ENCODE assay signal across 29 mouse cellular contexts in genomic region chr8:111422614-111423013, GRCm38 (mm10). TPM values are rescaled to one million over a fixed set of nuclear protein-coding genes. Genes with fewer than 3 reads are reported as not detected.
"Had no signal": no experiment of that assay in that cellular context is flagged by ENCODE, and none has a peak within 500 bp of the region (broad histone marks: within the 10 kb centered on the region; RNA-seq: fewer than 3 reads in every experiment).

No protein-coding gene starts in this region.

- H3K4me1 ChIP-seq: embryonic facial prominence, embryonic 10.5 days; embryonic facial prominence, embryonic 12.5 days; embryonic facial prominence, embryonic 13.5 days; embryonic facial prominence, embryonic 15.5 days; forebrain, embryonic 10.5 days; forebrain, embryonic 12.5 days; forebrain, embryonic 13.5 days; forebrain, embryonic 15.5 days; heart, embryonic 10.5 days; heart, embryonic 12.5 days had no signal

- H3K4me3 ChIP-seq: embryonic facial prominence, embryonic 10.5 days; embryonic facial prominence, embryonic 12.5 days; embryonic facial prominence, embryonic 13.5 days; embryonic facial prominence, embryonic 15.5 days; erythroblast, embryonic 14.5 days; forebrain, embryonic 10.5 days; forebrain, embryonic 12.5 days; forebrain, embryonic 13.5 days; forebrain, embryonic 15.5 days; gastrocnemius, adult 2 months; heart, adult 2 months; heart, embryonic 10.5 days; heart, embryonic 12.5 days had no signal

- DNase-seq: cerebellum, postnatal 10 days; cerebellum, postnatal 25 days; cerebellum, postnatal 36 days; embryo, embryonic 11 days; forebrain, postnatal 0 days; gastrocnemius, adult 2 months; gastrocnemius, postnatal 10 days; gastrocnemius, postnatal 14 days; gastrocnemius, postnatal 25 days; gastrocnemius, postnatal 36 days; heart, adult 11 months; heart, adult 18-20 months; heart, adult 2 months had no signal

- H3K27me3 ChIP-seq: embryonic facial prominence, embryonic 12.5 days; embryonic facial prominence, embryonic 13.5 days; embryonic facial prominence, embryonic 15.5 days; forebrain, embryonic 12.5 days; forebrain, embryonic 13.5 days; forebrain, embryonic 15.5 days; heart, embryonic 12.5 days had no signal

- H3K27ac ChIP-seq: embryonic facial prominence, embryonic 10.5 days; embryonic facial prominence, embryonic 12.5 days; embryonic facial prominence, embryonic 13.5 days; embryonic facial prominence, embryonic 15.5 days; forebrain, embryonic 10.5 days; forebrain, embryonic 12.5 days; forebrain, embryonic 13.5 days; forebrain, embryonic 15.5 days; gastrocnemius, adult 2 months; heart, adult 2 months; heart, embryonic 10.5 days had no signal

RNA-seq across cellular contexts. Expression of gene Fa2h, which starts 29.0 kb away (rescaled TPM):
- total RNA-seq: common myeloid progenitor, adult 5-6 weeks; granulocyte monocyte progenitor cell, adult 5-6 weeks had no signal
- polyA plus RNA-seq: embryonic facial prominence, embryonic 10.5 days; embryonic facial prominence, embryonic 11.5 days; erythroblast, embryonic 14.5 days; forebrain, embryonic 10.5 days; forebrain, embryonic 12.5 days; forebrain, embryonic 13.5 days; forebrain, embryonic 14.5 days; forebrain, embryonic 15.5 days; forebrain, embryonic 16.5 days; heart, embryonic 10.5 days; heart, embryonic 12.5 days had no signal
